Mouse (Mus musculus) spleen, adult 2 months (tissue): ENCODE data around the gene Rnf227.

Source experiments
- CTCF ChIP-seq: fragments of 200-500 bp; IDR thresholded peaks from 2 replicates; pipeline ENCODE4 v1.5.1; 2011; ENCODE audit warnings: mild to moderate bottlenecking, inconsistent platforms; ENCODE audit not compliant: insufficient read depth, insufficient read length, insufficient replicate concordance; ENCODE audit errors: extremely low read depth
- POLR2A ChIP-seq: fragments of 200-500 bp; IDR thresholded peaks from 2 replicates; pipeline ENCODE4 v1.6.1; 2011; ENCODE audit warnings: low read depth, low read length, inconsistent platforms

- TF ChIP-seq CTCF (no peak), POLR2A (no peak)
Measured at GRCm38 (mm10) chr11:69333922-69334321, 6.3 kb upstream of the Rnf227 start.
